Mouse (Mus musculus) lung, postnatal 0 days (tissue): ENCODE results near the gene Rab36.

Experiments
- CTCF ChIP-seq: IDR thresholded peaks from 2 replicates; pipeline ENCODE4 v1.5.1; 2016; ENCODE audit warnings: antibody characterized with exemption, mild to moderate bottlenecking
- EP300 ChIP-seq: IDR thresholded peaks from 2 replicates; pipeline ENCODE4 v1.6.1; 2016; ENCODE audit warnings: antibody characterized with exemption, mild to moderate bottlenecking, control low read depth

GRCm38 (mm10) chr10:75095216-75095615, 58.4 kb downstream of the Rab36 start:
- TF ChIP-seq CTCF (no peak), EP300 (no peak)
